Mouse (Mus musculus) ES-Bruce4 (cell line): ENCODE measurements around the gene Slc2a1. TPM values are rescaled to one million over a fixed set of nuclear protein-coding genes. Genes with fewer than 3 reads are reported as not detected.
A peak's percentile ranks its signal among the peaks of the same experiment; 100 is the strongest.

ENCODE experiments used
- H3K27ac ChIP-seq: 2 replicates; pipeline ENCODE4 v1.5.1; 2012; ENCODE audit warnings: low read length, inconsistent platforms; ENCODE audit not compliant: insufficient read depth
- H3K27me3 ChIP-seq: 2 replicates; pipeline ENCODE4 v1.6.1; 2012; ENCODE audit warnings: mild to moderate bottlenecking, low read length, inconsistent platforms; ENCODE audit not compliant: control insufficient read depth, poor library complexity, insufficient read depth, severe bottlenecking
- H3K36me3 ChIP-seq: 2 replicates; pipeline ENCODE4 v1.6.1; 2012; ENCODE audit warnings: inconsistent platforms, mild to moderate bottlenecking, low read length, moderate library complexity; ENCODE audit not compliant: control insufficient read depth, poor library complexity, insufficient read depth, severe bottlenecking
- H3K4me1 ChIP-seq: one replicate; pipeline ENCODE4 v1.8.1; 2011; ENCODE audit warnings: low read length; ENCODE audit not compliant: control insufficient read depth, insufficient read depth
- H3K4me3 ChIP-seq: 2 replicates; pipeline ENCODE4 v1.5.1; 2011; ENCODE audit warnings: low read depth, mild to moderate bottlenecking, low read length
- H3K9ac ChIP-seq: 2 replicates; pipeline ENCODE4 v1.6.1; 2012; ENCODE audit warnings: low read depth, mild to moderate bottlenecking, inconsistent platforms; ENCODE audit not compliant: poor library complexity, severe bottlenecking
- H3K9me3 ChIP-seq: replicated peaks from 2 replicates; pipeline ENCODE4 v1.6.1; 2012; ENCODE audit warnings: mild to moderate bottlenecking, low read length, inconsistent platforms; ENCODE audit not compliant: control insufficient read depth, poor library complexity, insufficient read depth, severe bottlenecking
- CTCF ChIP-seq: IDR thresholded peaks from one replicate; pipeline ENCODE4 v1.8.1; 2011; ENCODE audit warnings: low read depth, low read length
- EP300 ChIP-seq: IDR thresholded peaks from 2 replicates; pipeline ENCODE4 v1.6.1; 2011; ENCODE audit warnings: low read depth, low read length; ENCODE audit not compliant: insufficient read depth
- POLR2A ChIP-seq: IDR thresholded peaks from one replicate; pipeline ENCODE4 v1.8.1; 2011; ENCODE audit warnings: low read length; ENCODE audit not compliant: insufficient read depth
- polyA plus RNA-seq: library from polyadenylated mRNA; stranded (reverse); fragments of >200 nt; gene quantifications from 2 replicates; pipeline ENCODE4 v1.2.4, GENCODE M21; 2011; ENCODE audit warnings: low read depth; ENCODE audit not compliant: missing spikeins, insufficient read depth, insufficient read length

Slc2a1 gene
- polyA plus RNA-seq, 1 experiment, result 682 TPM

DNA sequence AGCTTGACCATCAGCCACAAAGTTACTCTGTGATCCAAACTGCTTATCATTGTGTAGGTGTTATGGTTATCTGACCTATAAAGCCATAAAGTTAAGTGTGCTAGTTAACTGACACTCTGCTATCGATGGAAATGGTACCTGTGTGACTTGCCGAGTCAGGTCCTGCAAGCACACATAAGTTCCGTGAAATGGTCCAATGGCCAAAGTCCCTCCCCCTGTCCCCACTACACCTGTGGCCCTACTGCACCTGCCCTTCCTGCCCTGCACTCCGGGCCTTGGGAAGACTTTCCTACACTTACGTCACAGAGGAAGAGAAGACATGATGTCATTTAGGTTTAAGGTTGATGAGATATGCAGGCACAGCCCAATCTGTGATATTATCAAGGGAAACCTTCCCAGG, 38.8 kb downstream of the Slc2a1 start:
- no peaks in the 10 kb centered on the region for H3K9me3 ChIP-seq
- no peak overlapping the region for H3K27ac ChIP-seq
- no peaks in the 10 kb centered on the region for H3K27me3 ChIP-seq
- H3K9ac ChIP-seq, result no peak overlapping the region
- no peak overlapping the region for H3K4me3 ChIP-seq
- TF ChIP-seq POLR2A, result no peak
- TF ChIP-seq CTCF, result no peak
- TF ChIP-seq EP300, result no peak
- no peaks in the 10 kb centered on the region for H3K4me1 ChIP-seq
- H3K36me3 ChIP-seq, result no peaks in the 10 kb centered on the region

DNA sequence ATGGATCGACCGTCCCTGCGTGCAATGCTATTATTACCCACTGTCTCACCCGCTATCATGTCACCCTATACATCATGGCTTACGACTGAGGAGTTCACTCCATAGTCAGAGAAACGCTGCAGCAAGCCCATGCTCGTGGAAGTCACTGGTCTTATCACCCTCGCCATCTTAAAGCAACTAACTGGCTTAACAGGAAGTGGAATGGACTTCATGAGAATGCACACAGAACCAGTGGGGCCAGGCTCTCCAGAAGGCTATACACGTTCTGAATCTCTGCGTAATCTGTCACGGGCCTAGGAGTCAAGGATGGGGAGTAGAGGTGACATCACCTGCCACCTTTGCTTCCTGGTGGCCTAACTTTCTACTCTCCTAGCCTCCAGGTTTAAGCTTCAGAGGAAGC, 40.2 kb downstream of the Slc2a1 start:
- Histone ChIP-seq H3K4me3 (no peak overlapping the region), H3K36me3 (no peaks in the 10 kb centered on the region), H3K27ac (no peak overlapping the region), H3K9ac (no peak overlapping the region), H3K4me1 (no peaks in the 10 kb centered on the region), H3K9me3 (no peaks in the 10 kb centered on the region), H3K27me3 (no peaks in the 10 kb centered on the region)
- no peak for TF ChIP-seq EP300
- no peak for TF ChIP-seq CTCF
- no peak for TF ChIP-seq POLR2A

DNA sequence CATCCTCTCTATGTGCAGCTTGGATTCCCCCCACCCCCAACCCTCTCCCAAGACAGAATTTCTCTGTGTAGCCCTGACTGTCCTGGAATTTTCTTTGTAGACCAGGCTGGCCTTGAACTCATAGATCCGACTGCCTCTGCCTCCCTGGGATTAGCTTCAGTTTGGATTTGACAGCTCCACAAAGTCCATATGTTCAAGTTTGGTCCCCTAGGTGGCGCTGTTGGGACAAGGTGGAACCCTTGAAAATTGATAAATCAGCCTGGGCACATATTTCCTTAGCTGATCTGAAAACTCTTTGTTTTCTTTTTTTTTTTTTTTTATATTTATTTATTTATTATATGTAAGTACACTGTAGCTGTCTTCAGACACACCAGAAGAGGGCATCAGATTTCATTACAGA, 48.7 kb downstream of the Slc2a1 start:
- no peak overlapping the region for H3K4me3 ChIP-seq
- H3K36me3 ChIP-seq, result no peaks in the 10 kb centered on the region
- H3K27ac ChIP-seq, result no peak overlapping the region
- TF ChIP-seq CTCF, result peak; percentile 28
- TF ChIP-seq POLR2A, result no peak
- no peaks in the 10 kb centered on the region for H3K9me3 ChIP-seq
- H3K27me3 ChIP-seq, result no peaks in the 10 kb centered on the region
- H3K9ac ChIP-seq, result no peak overlapping the region
- no peaks in the 10 kb centered on the region for H3K4me1 ChIP-seq

DNA sequence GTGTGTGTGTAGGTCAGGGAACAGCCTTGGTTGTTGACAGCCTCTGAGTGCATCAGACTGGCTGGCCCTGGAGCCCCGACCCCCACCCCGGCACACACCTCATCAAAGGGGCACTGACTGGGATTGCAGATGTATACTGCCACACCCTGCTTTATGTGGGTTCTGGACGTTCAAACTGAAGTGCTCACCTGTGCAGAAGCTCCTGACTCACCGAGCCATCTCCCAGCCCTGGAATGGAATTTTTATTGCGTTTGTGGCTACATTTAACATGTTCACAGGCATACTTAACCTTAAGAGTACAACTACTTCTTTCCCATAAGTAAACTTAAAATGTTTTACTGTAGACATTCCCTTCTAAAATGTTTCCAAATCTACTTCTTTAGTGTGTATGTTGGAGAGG, 49.4 kb downstream of the Slc2a1 start:
- Histone ChIP-seq H3K9ac (no peak overlapping the region), H3K4me1 (no peaks in the 10 kb centered on the region), H3K36me3 (no peaks in the 10 kb centered on the region), H3K27ac (no peak overlapping the region), H3K27me3 (no peaks in the 10 kb centered on the region), H3K4me3 (no peak overlapping the region), H3K9me3 (no peaks in the 10 kb centered on the region)
- TF ChIP-seq EP300 (no peak), POLR2A (no peak), CTCF (no peak)

DNA sequence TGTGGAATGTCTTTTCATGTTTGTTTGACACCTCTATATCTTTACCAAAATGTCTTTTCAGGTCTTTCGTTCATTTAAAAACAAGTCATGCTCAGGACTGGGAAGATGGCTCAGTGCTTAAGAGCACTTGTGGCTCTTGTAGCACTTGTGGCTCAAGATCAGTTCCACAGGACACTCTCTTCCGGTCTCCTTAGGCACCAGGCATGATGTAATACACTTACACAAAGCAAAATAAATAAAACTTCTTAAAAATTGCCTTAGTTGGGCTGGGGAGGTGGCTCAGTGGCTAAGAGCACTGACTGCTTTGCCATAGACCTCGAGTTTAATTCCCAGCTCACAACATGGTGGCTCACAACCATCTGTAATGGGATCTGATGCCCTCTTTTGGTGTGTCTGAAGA, 52.8 kb downstream of the Slc2a1 start:
- no peak overlapping the region for H3K27ac ChIP-seq
- H3K9ac ChIP-seq, result no peak overlapping the region
- no peak for TF ChIP-seq POLR2A
- no peak for TF ChIP-seq CTCF
- TF ChIP-seq EP300, result no peak
- no peaks in the 10 kb centered on the region for H3K27me3 ChIP-seq
- H3K9me3 ChIP-seq, result no peaks in the 10 kb centered on the region
- H3K4me1 ChIP-seq, result peaks cover 2% of the 10 kb centered on the region
- H3K4me3 ChIP-seq, result no peak overlapping the region
- H3K36me3 ChIP-seq, result no peaks in the 10 kb centered on the region

DNA sequence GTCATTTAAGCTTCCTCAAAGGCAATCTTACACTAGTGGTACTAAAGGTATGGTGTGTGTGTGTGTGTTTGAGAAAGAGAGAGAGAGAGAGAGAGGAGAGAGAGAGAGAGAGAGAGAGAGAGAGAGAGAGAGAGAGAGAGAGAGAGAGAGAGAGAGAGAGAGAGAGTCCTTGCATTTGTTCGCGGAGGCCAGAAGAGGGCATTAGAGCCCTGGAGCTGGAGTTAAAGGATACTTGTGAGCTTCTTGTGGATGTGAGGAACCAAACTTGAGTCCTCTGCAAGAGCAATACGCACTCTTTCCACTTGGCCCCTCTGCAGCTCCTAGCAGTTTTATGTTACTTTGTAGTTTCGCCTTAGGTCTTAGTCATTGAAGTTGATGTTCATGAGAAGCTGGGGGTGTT, 54.5 kb downstream of the Slc2a1 start:
- H3K27me3 ChIP-seq, result no peaks in the 10 kb centered on the region
- H3K4me1 ChIP-seq, result peaks cover 2% of the 10 kb centered on the region
- TF ChIP-seq EP300, result no peak
- no peak for TF ChIP-seq POLR2A
- no peak for TF ChIP-seq CTCF
- no peak overlapping the region for H3K27ac ChIP-seq
- no peak overlapping the region for H3K4me3 ChIP-seq
- H3K9me3 ChIP-seq, result no peaks in the 10 kb centered on the region
- no peaks in the 10 kb centered on the region for H3K36me3 ChIP-seq
- H3K9ac ChIP-seq, result no peak overlapping the region

DNA sequence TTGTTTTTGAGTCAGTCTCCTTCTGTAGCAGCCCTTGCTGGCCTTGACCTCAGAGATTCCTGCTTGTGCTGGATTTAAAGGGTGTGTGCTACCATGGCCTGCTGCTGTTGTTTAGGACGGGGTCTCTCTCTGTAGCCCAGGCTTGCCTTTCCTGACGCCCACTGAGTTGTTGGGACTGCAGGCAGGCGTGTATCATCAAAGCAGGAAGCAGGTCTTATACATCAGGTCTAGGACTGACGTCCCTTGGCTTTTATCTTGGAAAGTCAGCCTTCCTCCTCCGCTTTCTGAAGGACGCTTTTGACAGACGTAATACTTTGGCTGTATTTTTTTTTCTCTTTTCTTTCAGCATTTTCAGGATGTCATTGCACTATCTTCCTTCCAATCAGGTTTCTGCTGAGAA, 57.4 kb downstream of the Slc2a1 start:
- Histone ChIP-seq H3K27me3 (no peaks in the 10 kb centered on the region), H3K9ac (no peak overlapping the region), H3K4me3 (no peak overlapping the region), H3K36me3 (no peaks in the 10 kb centered on the region), H3K9me3 (no peaks in the 10 kb centered on the region), H3K27ac (no peak overlapping the region), H3K4me1 (peaks cover 2% of the 10 kb centered on the region)
- TF ChIP-seq CTCF (no peak), POLR2A (no peak), EP300 (no peak)
